Mouse (Mus musculus) neural tube, embryonic 14.5 days (tissue): ENCODE measurements at regions not wholly inside any gene's neighbourhood (a gene's known extent, or its start where the extent isn't known, plus 50 kb on each side); places are given as distances from the start of the nearest gene placed in this dataset.
"Not testable (repeated sequence)": the region's sequence is repeated elsewhere in the genome, so short reads cannot be mapped to it uniquely, and the experiment has no call there.

ENCODE experiments used
- ATAC-seq: fragments of 200-750 bp; cut with Nextera tagmentation; 2 replicates; pipeline ENCODE4 v1.8.0; 2017; ENCODE audit warnings: low read depth, mild to moderate bottlenecking, moderate TSS enrichment, moderate library complexity
- H3K27ac ChIP-seq: fragments of 300-500 bp; sonication (generic); 2 replicates; pipeline ENCODE4 v1.5.1; 2014; ENCODE audit warnings: low read depth, mild to moderate bottlenecking, control low read depth, low read length, moderate library complexity, mixed read lengths
- H3K27me3 ChIP-seq: fragments of 300-500 bp; sonication (generic); 2 replicates; pipeline ENCODE4 v1.6.1; 2014; ENCODE audit warnings: low read length; ENCODE audit not compliant: control insufficient read depth, insufficient read depth
- H3K36me3 ChIP-seq: fragments of 300-500 bp; sonication (generic); 2 replicates; pipeline ENCODE4 v1.6.1; 2014; ENCODE audit warnings: low read length, mixed read lengths; ENCODE audit not compliant: control insufficient read depth, insufficient read depth
- H3K4me1 ChIP-seq: fragments of 300-500 bp; sonication (generic); 2 replicates; pipeline ENCODE4 v1.6.1; 2014; ENCODE audit warnings: low read length; ENCODE audit not compliant: control insufficient read depth, insufficient read depth
- H3K4me2 ChIP-seq: fragments of 300-500 bp; sonication (generic); 2 replicates; pipeline ENCODE4 v1.6.1; 2014; ENCODE audit warnings: mild to moderate bottlenecking, low read depth, low read length, control low read depth
- H3K4me3 ChIP-seq: fragments of 300-500 bp; sonication (generic); 2 replicates; pipeline ENCODE4 v1.5.1; 2014; ENCODE audit warnings: low read depth, low read length, control low read depth, mixed read lengths
- H3K9ac ChIP-seq: fragments of 300-500 bp; sonication (generic); replicated peaks from 2 replicates; pipeline ENCODE4 v1.6.1; 2014; ENCODE audit warnings: low read depth, mild to moderate bottlenecking, control low read depth, low read length, mixed read lengths
- H3K9me3 ChIP-seq: fragments of 300-500 bp; sonication (generic); 2 replicates; pipeline ENCODE4 v1.6.1; 2016; ENCODE audit warnings: low read length; ENCODE audit not compliant: control insufficient read depth
- WGBS: fragments of 180-500 bp; shearing (Covaris S2); extraction: QIAGEN DNeasy Blood & Tissue Kit; methylation state at CpG from one replicate; pipeline ENCODE4 v1.1.7; 2014; 5-methylcytosine and 5-hydroxymethylcytosine counted together

- no peaks in the 10 kb centered on the region for H3K27me3 ChIP-seq
- H3K9ac ChIP-seq, result no peak overlapping the region
- H3K4me1 ChIP-seq, result no peaks in the 10 kb centered on the region
- no peak overlapping the region for H3K4me2 ChIP-seq
- no peak overlapping the region for H3K4me3 ChIP-seq
- H3K36me3 ChIP-seq, result no peaks in the 10 kb centered on the region
- no peak overlapping the region for H3K27ac ChIP-seq
- peak; percentile 38; the same call in 1 of the 2 replicates for ATAC-seq
- no peaks in the 10 kb centered on the region for H3K9me3 ChIP-seq
Observed at GRCm38 (mm10) chr16:49378917-49379473, 320.0 kb upstream of the Ift57 start.

GRCm38 (mm10) chr16:49388135-49388534, 310.9 kb upstream of the Ift57 start:
- Histone ChIP-seq H3K9me3 (no peaks in the 10 kb centered on the region), H3K4me3 (no peak overlapping the region), H3K36me3 (no peaks in the 10 kb centered on the region), H3K27ac (no peak overlapping the region), H3K4me1 (no peaks in the 10 kb centered on the region), H3K9ac (no peak overlapping the region), H3K27me3 (no peaks in the 10 kb centered on the region), H3K4me2 (no peak overlapping the region)
- WGBS, result 54% methylated on average over 4 of the region's 4 CpGs
- no peak for ATAC-seq

GRCm38 (mm10) chr16:49407956-49408795, 290.9 kb upstream of the Ift57 start:
- Histone ChIP-seq H3K27ac (peak overlapping the region; percentile 1; the same call in 1 of the 2 replicates), H3K4me3 (no peak overlapping the region), H3K9me3 (no peaks in the 10 kb centered on the region), H3K9ac (no peak overlapping the region), H3K36me3 (no peaks in the 10 kb centered on the region), H3K4me1 (0 out of 2 replicates have a peak, but pooled peaks cover 5% of the 10 kb centered on the region), H3K27me3 (no peaks in the 10 kb centered on the region), H3K4me2 (peak overlapping the region; percentile 36; the same call in 1 of the 2 replicates)
- 8% methylated on average over 16 of the region's 16 CpGs for WGBS
- ATAC-seq, result peak; percentile 89

- no peak overlapping the region for H3K4me3 ChIP-seq
- H3K9ac ChIP-seq, result no peak overlapping the region
- WGBS, result 65% methylated on average over 4 of the region's 4 CpGs
- H3K9me3 ChIP-seq, result no peaks in the 10 kb centered on the region
- H3K4me2 ChIP-seq, result no peak overlapping the region
- H3K36me3 ChIP-seq, result no peaks in the 10 kb centered on the region
- H3K27me3 ChIP-seq, result no peaks in the 10 kb centered on the region
- H3K4me1 ChIP-seq, result 0 out of 2 replicates have a peak, but pooled peaks cover 5% of the 10 kb centered on the region
- H3K27ac ChIP-seq, result no peak overlapping the region
- peak; percentile 54 for ATAC-seq
Observed at GRCm38 (mm10) chr16:49409235-49409634, 289.8 kb upstream of the Ift57 start.

- no peak overlapping the region for H3K4me2 ChIP-seq
- H3K4me1 ChIP-seq, result no peaks in the 10 kb centered on the region
- no peak overlapping the region for H3K9ac ChIP-seq
- no peaks in the 10 kb centered on the region for H3K36me3 ChIP-seq
- H3K27ac ChIP-seq, result no peak overlapping the region
- no peaks in the 10 kb centered on the region for H3K9me3 ChIP-seq
- no peak for ATAC-seq
- no peaks in the 10 kb centered on the region for H3K27me3 ChIP-seq
- H3K4me3 ChIP-seq, result no peak overlapping the region
- WGBS, result 100% methylated on average over 1 of the region's 1 CpGs
Observed at GRCm38 (mm10) chr16:49430296-49430695, 268.7 kb upstream of the Ift57 start.

GRCm38 (mm10) chr16:49431902-49432301, 267.1 kb upstream of the Ift57 start:
- no peak overlapping the region for H3K27ac ChIP-seq
- H3K9ac ChIP-seq, result no peak overlapping the region
- H3K36me3 ChIP-seq, result no peaks in the 10 kb centered on the region
- 84% methylated on average over 2 of the region's 2 CpGs for WGBS
- H3K4me3 ChIP-seq, result no peak overlapping the region
- H3K9me3 ChIP-seq, result no peaks in the 10 kb centered on the region
- H3K4me1 ChIP-seq, result no peaks in the 10 kb centered on the region
- H3K4me2 ChIP-seq, result no peak overlapping the region
- H3K27me3 ChIP-seq, result no peaks in the 10 kb centered on the region
- ATAC-seq, result no peak

- Histone ChIP-seq H3K4me1 (no peaks in the 10 kb centered on the region), H3K9ac (no peak overlapping the region), H3K4me3 (no peak overlapping the region), H3K9me3 (no peaks in the 10 kb centered on the region), H3K4me2 (no peak overlapping the region), H3K36me3 (no peaks in the 10 kb centered on the region), H3K27ac (no peak overlapping the region), H3K27me3 (no peaks in the 10 kb centered on the region)
- WGBS, result 82% methylated on average over 1 of the region's 1 CpGs
- ATAC-seq, result no peak
Observed at GRCm38 (mm10) chr16:49441225-49441624, 257.8 kb upstream of the Ift57 start.

- not testable (repeated sequence) for H3K27ac ChIP-seq, H3K4me1 ChIP-seq, H3K27me3 ChIP-seq, H3K36me3 ChIP-seq, H3K4me3 ChIP-seq, H3K9ac ChIP-seq, ATAC-seq, H3K9me3 ChIP-seq, H3K4me2 ChIP-seq
- WGBS, result 90% methylated on average over 8 of the region's 9 CpGs
Observed at GRCm38 (mm10) chr16:49447356-49447755, 251.7 kb upstream of the Ift57 start.

- Histone ChIP-seq H3K36me3 (no peaks in the 10 kb centered on the region), H3K9ac (no peak overlapping the region), H3K27ac (no peak overlapping the region), H3K4me3 (no peak overlapping the region), H3K9me3 (no peaks in the 10 kb centered on the region), H3K4me1 (no peaks in the 10 kb centered on the region), H3K27me3 (no peaks in the 10 kb centered on the region), H3K4me2 (no peak overlapping the region)
- ATAC-seq, result no peak
- 90% methylated on average over 8 of the region's 8 CpGs for WGBS
Observed at GRCm38 (mm10) chr16:49493881-49494280, 205.2 kb upstream of the Ift57 start.
